Mouse (Mus musculus): Measurements from ENCODE around the gene Mtnr1a.

Mtnr1a gene

GRCm38 (mm10) chr8:45110064-45110812 is 41.3 kb downstream of the Mtnr1a start:
- DNase-seq (ENCODE audit: low read depth), result no peak

GRCm38 (mm10) chr8:45110813-45111104 is 41.8 kb downstream of the Mtnr1a start:
- DNase-seq (ENCODE audit: low read depth), result no peak

DNA sequence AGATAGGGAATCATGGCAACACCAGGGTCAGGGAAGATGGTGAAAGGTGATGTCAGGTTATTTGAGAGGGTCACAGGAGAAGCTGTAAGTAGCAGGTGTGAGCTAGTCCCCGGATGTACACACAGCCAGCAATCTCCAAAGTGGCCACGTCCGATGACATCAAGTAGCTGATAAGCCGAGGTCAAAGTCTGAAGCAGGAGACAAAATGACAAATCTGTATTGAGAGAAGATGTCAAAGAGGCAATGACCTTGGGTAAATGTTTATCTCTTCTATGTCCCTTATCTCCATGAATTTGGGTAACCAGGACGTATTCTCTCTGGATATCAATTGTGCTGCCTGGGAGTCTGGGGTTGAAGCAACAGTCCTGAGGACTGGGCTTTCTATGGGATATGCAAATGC is 42.9 kb downstream of the Mtnr1a start:
- no peak for DNase-seq (ENCODE audit: low read depth)

- DNase-seq (ENCODE audit: low read depth), result no peak
Measured at GRCm38 (mm10) chr8:45117588-45117987, 48.7 kb downstream of the Mtnr1a start.

- no peak for DNase-seq (ENCODE audit: low read depth)
Measured at GRCm38 (mm10) chr8:45125680-45126079, 56.7 kb downstream of the Mtnr1a start.
